Mouse (Mus musculus): Measurements from ENCODE around the gene Atp5d. TPM values are rescaled to one million over a fixed set of nuclear protein-coding genes. Genes with fewer than 3 reads are reported as not detected.

Atp5d gene
- polyA plus RNA-seq, 1 experiment = 445 TPM

- DNase-seq (ENCODE audit: low read depth) = peak; percentile 61
- TF ChIP-seq CTCF (IDR thresholded peaks at IDR 0.05; ENCODE audit: borderline replicate concordance, extremely low read depth, insufficient read depth, insufficient read length) (no peak), POLR2A (IDR thresholded peaks at IDR 0.05; ENCODE audit: borderline replicate concordance, extremely low read depth, insufficient read depth, insufficient read length, poor library complexity, severe bottlenecking) (no peak)
Observed at GRCm38 (mm10) chr10:80118552-80118951, 19.9 kb upstream of the Atp5d start.

GRCm38 (mm10) chr10:80120146-80120545 lies 18.3 kb upstream of the Atp5d start:
- DNase-seq (ENCODE audit: low read depth) = no peak
- TF ChIP-seq CTCF (IDR thresholded peaks at IDR 0.05; ENCODE audit: borderline replicate concordance, extremely low read depth, insufficient read depth, insufficient read length) (no peak), POLR2A (IDR thresholded peaks at IDR 0.05; ENCODE audit: borderline replicate concordance, extremely low read depth, insufficient read depth, insufficient read length, poor library complexity, severe bottlenecking) (no peak)

- no peak for TF ChIP-seq CTCF (IDR thresholded peaks at IDR 0.05; ENCODE audit: borderline replicate concordance, extremely low read depth, insufficient read depth, insufficient read length)
- no peak for TF ChIP-seq POLR2A (IDR thresholded peaks at IDR 0.05; ENCODE audit: borderline replicate concordance, extremely low read depth, insufficient read depth, insufficient read length, poor library complexity, severe bottlenecking)
Observed at GRCm38 (mm10) chr10:80121639-80122038, 16.8 kb upstream of the Atp5d start.

GRCm38 (mm10) chr10:80123932-80124562 lies 14.4 kb upstream of the Atp5d start:
- no peak for TF ChIP-seq CTCF (IDR thresholded peaks at IDR 0.05; ENCODE audit: borderline replicate concordance, extremely low read depth, insufficient read depth, insufficient read length)
- TF ChIP-seq POLR2A (IDR thresholded peaks at IDR 0.05; ENCODE audit: borderline replicate concordance, extremely low read depth, insufficient read depth, insufficient read length, poor library complexity, severe bottlenecking) = no peak
- no peak for DNase-seq (ENCODE audit: low read depth)

More at GRCm38 (mm10) chr10:80121639-80122038, 16.8 kb upstream of the Atp5d start:
- DNase-seq (ENCODE audit: low read depth) = no peak

GRCm38 (mm10) chr10:80127920-80128319 lies 10.5 kb upstream of the Atp5d start:
- TF ChIP-seq POLR2A (IDR thresholded peaks at IDR 0.05; ENCODE audit: borderline replicate concordance, extremely low read depth, insufficient read depth, insufficient read length, poor library complexity, severe bottlenecking) (no peak), CTCF (IDR thresholded peaks at IDR 0.05; ENCODE audit: borderline replicate concordance, extremely low read depth, insufficient read depth, insufficient read length) (no peak)
- no peak for DNase-seq (ENCODE audit: low read depth)

- no peak for DNase-seq (ENCODE audit: low read depth)
- no peak for TF ChIP-seq POLR2A (IDR thresholded peaks at IDR 0.05; ENCODE audit: borderline replicate concordance, extremely low read depth, insufficient read depth, insufficient read length, poor library complexity, severe bottlenecking)
- no peak for TF ChIP-seq CTCF (IDR thresholded peaks at IDR 0.05; ENCODE audit: borderline replicate concordance, extremely low read depth, insufficient read depth, insufficient read length)
Observed at GRCm38 (mm10) chr10:80129846-80130245, 8.6 kb upstream of the Atp5d start.

GRCm38 (mm10) chr10:80130403-80131031 lies 7.9 kb upstream of the Atp5d start:
- no peak for TF ChIP-seq CTCF (IDR thresholded peaks at IDR 0.05; ENCODE audit: borderline replicate concordance, extremely low read depth, insufficient read depth, insufficient read length)
- no peak for TF ChIP-seq POLR2A (IDR thresholded peaks at IDR 0.05; ENCODE audit: borderline replicate concordance, extremely low read depth, insufficient read depth, insufficient read length, poor library complexity, severe bottlenecking)
- no peak for DNase-seq (ENCODE audit: low read depth)

- DNase-seq (ENCODE audit: low read depth) = peak; percentile 71
- no peak for TF ChIP-seq CTCF (IDR thresholded peaks at IDR 0.05; ENCODE audit: borderline replicate concordance, extremely low read depth, insufficient read depth, insufficient read length)
- no peak for TF ChIP-seq POLR2A (IDR thresholded peaks at IDR 0.05; ENCODE audit: borderline replicate concordance, extremely low read depth, insufficient read depth, insufficient read length, poor library complexity, severe bottlenecking)
Observed at GRCm38 (mm10) chr10:80131316-80131951, 7.0 kb upstream of the Atp5d start.

GRCm38 (mm10) chr10:80131952-80132350 lies 6.5 kb upstream of the Atp5d start:
- no peak for TF ChIP-seq CTCF (IDR thresholded peaks at IDR 0.05; ENCODE audit: borderline replicate concordance, extremely low read depth, insufficient read depth, insufficient read length)
- no peak for TF ChIP-seq POLR2A (IDR thresholded peaks at IDR 0.05; ENCODE audit: borderline replicate concordance, extremely low read depth, insufficient read depth, insufficient read length, poor library complexity, severe bottlenecking)
- no peak for DNase-seq (ENCODE audit: low read depth)

- no peak for TF ChIP-seq POLR2A (IDR thresholded peaks at IDR 0.05; ENCODE audit: borderline replicate concordance, extremely low read depth, insufficient read depth, insufficient read length, poor library complexity, severe bottlenecking)
- DNase-seq (ENCODE audit: low read depth) = peak; percentile 55
Observed at GRCm38 (mm10) chr10:80133226-80133849, 5.1 kb upstream of the Atp5d start.

- TF ChIP-seq CTCF (IDR thresholded peaks at IDR 0.05; ENCODE audit: borderline replicate concordance, extremely low read depth, insufficient read depth, insufficient read length) = no peak
- TF ChIP-seq POLR2A (IDR thresholded peaks at IDR 0.05; ENCODE audit: borderline replicate concordance, extremely low read depth, insufficient read depth, insufficient read length, poor library complexity, severe bottlenecking) = no peak
- DNase-seq (ENCODE audit: low read depth) = no peak
Observed at GRCm38 (mm10) chr10:80134421-80134820, 4.0 kb upstream of the Atp5d start.

Measured in brain, embryonic 14.5 days (tissue).